Mouse (Mus musculus) stomach, postnatal 0 days (tissue): ENCODE measurements at regions not wholly inside any gene's neighbourhood (a gene's known extent, or its start where the extent isn't known, plus 50 kb on each side); places are given as distances from the start of the nearest gene placed in this dataset.

Experiments used
- CTCF ChIP-seq: IDR thresholded peaks from 2 replicates; pipeline ENCODE4 v1.5.1; 2016; ENCODE audit warnings: antibody characterized with exemption, low read depth, mild to moderate bottlenecking, moderate library complexity
- EP300 ChIP-seq: optimal IDR thresholded peaks from 2 replicates; pipeline ENCODE3; 2016; ENCODE audit warnings: antibody characterized with exemption

GRCm38 (mm10) chr3:51048739-51049138 is 175.5 kb upstream of the Noct start:
- TF ChIP-seq CTCF (no peak), EP300 (no peak)
